Mouse (Mus musculus): ENCODE measurements around the gene Ppp1r36. TPM values are rescaled to one million over a fixed set of nuclear protein-coding genes. Genes with fewer than 3 reads are reported as not detected.

Gene Ppp1r36
- total and polyA plus RNA-seq, 2 experiments from 2014 or later, result 0.27 to 2.0 TPM

GRCm38 (mm10) chr12:76402991-76403885, 14.1 kb upstream of the Ppp1r36 start:
- WGBS, result 1% methylated on average over 52 of the region's 54 CpGs
- peak; percentile 85 for ATAC-seq (ENCODE audit: low FRiP score)
- H3K9ac ChIP-seq (replicated peaks; ENCODE audit: low read length, poor library complexity, severe bottlenecking), result peak overlapping the region; percentile 46; the same call in 1 of the 2 replicates
- H3K27me3 ChIP-seq (ENCODE audit: insufficient read depth, low read length), result peaks cover 34% of the 10 kb centered on the region
- H3K4me2 ChIP-seq (ENCODE audit: low read depth, low read length, poor library complexity, severe bottlenecking), result peak overlapping the region; percentile 73
- no peak for DNase-seq (ENCODE audit: low spot score)
- peak overlapping the region; percentile 56 for H3K4me3 ChIP-seq (ENCODE audit: low read depth, low read length)
- TF ChIP-seq CTCF (IDR thresholded peaks at IDR 0.05), result no peak
- H3K27ac ChIP-seq (ENCODE audit: low read depth, low read length), result peak overlapping the region; percentile 48; the same call in 1 of the 2 replicates
- H3K9me3 ChIP-seq (ENCODE audit: low read length), result no peaks in the 10 kb centered on the region
- 0 out of 2 replicates have a peak, but pooled peaks cover 8% of the 10 kb centered on the region for H3K4me1 ChIP-seq (ENCODE audit: insufficient read depth, low read length)
- no peaks in the 10 kb centered on the region for H3K36me3 ChIP-seq (ENCODE audit: insufficient read depth, low read length)

- ATAC-seq (ENCODE audit: low FRiP score) (peak; percentile 97), DNase-seq (ENCODE audit: low spot score) (peak; percentile 99)
- Histone ChIP-seq H3K27ac (ENCODE audit: low read depth, low read length) (peak within 1 kb of the TSS; percentile 48; the same call in 1 of the 2 replicates), H3K4me2 (ENCODE audit: low read depth, low read length, poor library complexity, severe bottlenecking) (peak within 1 kb of the TSS; percentile 73), H3K4me1 (ENCODE audit: insufficient read depth, low read length) (0 out of 2 replicates have a peak, but pooled peaks cover 8% of the 10 kb centered on the region), H3K9me3 (ENCODE audit: low read length) (no peaks in the 10 kb centered on the region), H3K9ac (replicated peaks; ENCODE audit: low read length, poor library complexity, severe bottlenecking) (peak within 1 kb of the TSS; percentile 46; the same call in 1 of the 2 replicates), H3K4me3 (ENCODE audit: low read depth, low read length) (peak within 1 kb of the TSS; percentile 56), H3K27me3 (ENCODE audit: insufficient read depth, low read length) (peaks cover 34% of the 10 kb centered on the region), H3K36me3 (ENCODE audit: insufficient read depth, low read length) (no peaks in the 10 kb centered on the region)
- no peak for TF ChIP-seq CTCF (IDR thresholded peaks at IDR 0.05)
- under 1% methylated on average over 54 of the region's 54 CpGs for WGBS
Measured at GRCm38 (mm10) chr12:76403886-76404537, 13.3 kb upstream of the Ppp1r36 start, which contains the start of gene Hspa2. Hspa2 (plus strand) TSS chr12:76404176.

GRCm38 (mm10) chr12:76404836-76405182, 12.5 kb upstream of the Ppp1r36 start:
- 10% methylated on average over 20 of the region's 20 CpGs for WGBS
- no peak for ATAC-seq (ENCODE audit: low FRiP score)
- Histone ChIP-seq H3K4me3 (ENCODE audit: low read depth, low read length) (peak overlapping the region; percentile 56), H3K27me3 (ENCODE audit: insufficient read depth, low read length) (peaks cover 34% of the 10 kb centered on the region), H3K36me3 (ENCODE audit: insufficient read depth, low read length) (no peaks in the 10 kb centered on the region), H3K27ac (ENCODE audit: low read depth, low read length) (no peak overlapping the region), H3K4me2 (ENCODE audit: low read depth, low read length, poor library complexity, severe bottlenecking) (peak overlapping the region; percentile 73), H3K4me1 (ENCODE audit: insufficient read depth, low read length) (0 out of 2 replicates have a peak, but pooled peaks cover 8% of the 10 kb centered on the region), H3K9me3 (ENCODE audit: low read length) (no peaks in the 10 kb centered on the region), H3K9ac (replicated peaks; ENCODE audit: low read length, poor library complexity, severe bottlenecking) (no peak overlapping the region)
- DNase-seq (ENCODE audit: low spot score), result no peak
- TF ChIP-seq CTCF (IDR thresholded peaks at IDR 0.05), result no peak

DNA sequence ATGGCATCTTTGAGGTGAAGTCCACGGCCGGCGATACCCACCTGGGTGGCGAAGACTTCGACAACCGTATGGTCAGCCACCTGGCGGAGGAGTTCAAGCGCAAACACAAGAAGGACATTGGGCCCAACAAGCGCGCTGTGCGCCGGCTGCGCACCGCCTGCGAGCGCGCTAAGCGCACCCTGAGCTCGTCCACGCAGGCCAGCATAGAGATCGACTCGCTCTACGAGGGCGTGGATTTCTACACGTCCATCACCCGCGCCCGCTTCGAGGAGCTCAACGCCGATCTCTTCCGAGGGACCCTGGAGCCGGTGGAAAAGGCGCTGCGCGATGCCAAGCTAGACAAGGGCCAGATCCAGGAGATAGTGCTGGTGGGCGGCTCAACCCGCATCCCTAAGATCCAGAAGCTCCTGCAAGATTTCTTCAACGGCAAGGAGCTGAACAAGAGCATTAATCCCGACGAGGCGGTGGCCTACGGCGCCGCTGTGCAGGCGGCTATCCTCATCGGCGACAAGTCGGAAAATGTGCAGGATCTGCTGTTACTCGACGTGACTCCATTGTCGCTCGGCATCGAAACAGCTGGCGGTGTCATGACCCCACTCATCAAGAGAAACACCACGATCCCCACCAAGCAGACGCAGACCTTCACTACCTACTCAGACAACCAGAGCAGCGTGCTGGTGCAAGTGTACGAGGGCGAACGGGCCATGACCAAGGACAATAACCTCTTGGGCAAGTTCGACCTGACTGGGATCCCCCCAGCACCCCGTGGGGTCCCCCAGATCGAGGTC, 12.0 kb upstream of the Ppp1r36 start:
- whole genome bisulfite sequencing, result 3% methylated on average over 64 of the region's 64 CpGs
- peak overlapping the region; percentile 56 for H3K4me3 ChIP-seq (ENCODE audit: low read depth, low read length)
- peaks cover 34% of the 10 kb centered on the region for H3K27me3 ChIP-seq (ENCODE audit: insufficient read depth, low read length)
- H3K4me2 ChIP-seq (ENCODE audit: low read depth, low read length, poor library complexity, severe bottlenecking), result peak overlapping the region; percentile 73
- no peaks in the 10 kb centered on the region for H3K9me3 ChIP-seq (ENCODE audit: low read length)
- DNase-seq (ENCODE audit: low spot score) (no peak), ATAC-seq (ENCODE audit: low FRiP score) (no peak)
- 0 out of 2 replicates have a peak, but pooled peaks cover 8% of the 10 kb centered on the region for H3K4me1 ChIP-seq (ENCODE audit: insufficient read depth, low read length)
- H3K9ac ChIP-seq (replicated peaks; ENCODE audit: low read length, poor library complexity, severe bottlenecking), result no peak overlapping the region
- H3K27ac ChIP-seq (ENCODE audit: low read depth, low read length), result no peak overlapping the region
- TF ChIP-seq CTCF (IDR thresholded peaks at IDR 0.05), result peak; percentile 18; the same call in 1 of the 2 replicates
- H3K36me3 ChIP-seq (ENCODE audit: insufficient read depth, low read length), result no peaks in the 10 kb centered on the region

DNA sequence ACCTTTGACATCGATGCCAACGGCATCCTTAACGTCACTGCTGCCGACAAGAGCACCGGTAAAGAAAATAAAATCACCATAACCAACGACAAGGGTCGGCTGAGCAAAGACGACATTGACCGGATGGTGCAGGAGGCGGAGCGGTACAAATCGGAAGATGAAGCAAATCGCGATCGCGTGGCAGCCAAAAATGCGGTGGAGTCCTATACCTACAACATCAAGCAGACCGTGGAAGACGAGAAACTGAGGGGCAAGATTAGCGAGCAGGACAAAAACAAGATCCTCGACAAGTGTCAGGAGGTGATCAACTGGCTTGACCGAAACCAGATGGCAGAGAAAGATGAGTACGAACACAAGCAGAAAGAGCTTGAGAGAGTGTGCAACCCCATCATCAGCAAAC, 11.4 kb upstream of the Ppp1r36 start:
- ATAC-seq (ENCODE audit: low FRiP score), result no peak
- H3K4me3 ChIP-seq (ENCODE audit: low read depth, low read length), result peak overlapping the region; percentile 56
- 0 out of 2 replicates have a peak, but pooled peaks cover 8% of the 10 kb centered on the region for H3K4me1 ChIP-seq (ENCODE audit: insufficient read depth, low read length)
- no peak overlapping the region for H3K9ac ChIP-seq (replicated peaks; ENCODE audit: low read length, poor library complexity, severe bottlenecking)
- no peaks in the 10 kb centered on the region for H3K9me3 ChIP-seq (ENCODE audit: low read length)
- no peaks in the 10 kb centered on the region for H3K36me3 ChIP-seq (ENCODE audit: insufficient read depth, low read length)
- H3K4me2 ChIP-seq (ENCODE audit: low read depth, low read length, poor library complexity, severe bottlenecking), result peak overlapping the region; percentile 73
- no peak for TF ChIP-seq CTCF (IDR thresholded peaks at IDR 0.05)
- WGBS, result 3% methylated on average over 23 of the region's 23 CpGs
- DNase-seq (ENCODE audit: low spot score), result no peak
- H3K27ac ChIP-seq (ENCODE audit: low read depth, low read length), result no peak overlapping the region
- H3K27me3 ChIP-seq (ENCODE audit: insufficient read depth, low read length), result peaks cover 34% of the 10 kb centered on the region
